8 mouse cellular contexts compared by ENCODE assay signal in the genomic region with DNA sequence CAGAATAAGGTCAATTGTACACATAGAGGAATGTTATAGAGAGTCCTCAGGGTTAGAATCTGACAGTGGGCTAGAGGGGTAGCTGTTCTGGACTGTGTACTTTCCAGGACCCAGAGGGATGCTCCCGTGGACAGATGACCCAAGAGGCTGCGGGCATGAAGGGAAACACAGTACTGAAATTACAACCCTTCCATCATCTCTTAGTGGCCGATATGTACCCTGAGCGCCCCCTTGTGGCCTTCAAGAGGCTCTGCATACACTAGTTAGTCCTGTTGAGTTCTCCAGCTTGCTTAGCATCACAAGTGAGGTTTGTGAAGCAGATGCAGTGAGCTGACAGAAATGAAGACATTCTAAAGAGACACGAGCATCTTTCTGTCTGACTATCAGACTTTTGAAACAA. TPM values are rescaled to one million over a fixed set of nuclear protein-coding genes. Genes with fewer than 3 reads are reported as not detected.
DNase-seq lines count a peak whose midpoint lies in the region.

No protein-coding gene starts in this region.

- peak; percentile 31 for DNase-seq in ovary, postnatal 36 days (ENCODE audit: low spot score)
- DNase-seq in ovary, postnatal 10 days (ENCODE audit: low spot score): no peak
- DNase-seq in adrenal gland, adult 2 months: peak; percentile 17
- peak; percentile 77 for DNase-seq in embryo, embryonic 10 days (ENCODE audit: low spot score)
- peak; percentile 43 for DNase-seq in heart, postnatal 4 days
- peak; percentile 50 for DNase-seq in left cerebral cortex, postnatal 4 days
- peak; percentile 42 to 56 for DNase-seq in natural killer cell, adult 2 months (ENCODE audit: low spot score in 2 of 2)
- peak; percentile 47 for DNase-seq in thymus, postnatal 25 days

- intact Hi-C loops in left cerebral cortex, postnatal 4 days (cut with DNase I): no loop called here

RNA-seq across cellular contexts. Expression of gene A430033K04Rik, which starts 36.3 kb away (rescaled TPM):
- total RNA-seq in adrenal gland, adult 2 months (2021): 1 to 10 TPM; 3.9 to 7.4 TPM
- 0.46 and 1.1 TPM in 2 replicates for polyA plus RNA-seq in adrenal gland, adult 2 months (2012; rRNA removed)
- total RNA-seq in heart, postnatal 4 days (2021): 1 to 10 TPM; 6.6 to 6.8 TPM
- total RNA-seq in left cerebral cortex, postnatal 4 days (2021): 10 to 100 TPM; 17.3 to 17.8 TPM

RNA-seq across cellular contexts. Expression of gene Zfp68, which starts 39.4 kb away (rescaled TPM):
- 10 to 100 TPM; 19.1 to 22.4 TPM for total RNA-seq in adrenal gland, adult 2 months (2021)
- polyA plus RNA-seq in adrenal gland, adult 2 months (2012; rRNA removed): 1.3 and 1.6 TPM in 2 replicates
- total RNA-seq in heart, postnatal 4 days (2021): 10 to 100 TPM; 29.8 to 31.3 TPM
- 10 to 100 TPM; 48.0 to 55.3 TPM for total RNA-seq in left cerebral cortex, postnatal 4 days (2021)
